Mouse (Mus musculus) midbrain, embryonic 15.5 days (tissue): ENCODE measurements around the gene Ccdc40. TPM values are rescaled to one million over a fixed set of nuclear protein-coding genes. Genes with fewer than 3 reads are reported as not detected.
"Not testable (repeated sequence)": the region's sequence is repeated elsewhere in the genome, so short reads cannot be mapped to it uniquely, and the experiment has no call there.

Source experiments
- ATAC-seq: fragments of 200-750 bp; cut with Nextera tagmentation; replicated peaks from 2 replicates; pipeline ENCODE4 v1.8.0; 2017; ENCODE audit warnings: moderate TSS enrichment
- H3K27ac ChIP-seq: fragments of 300-500 bp; sonication (generic); 2 replicates; pipeline ENCODE4 v1.5.1; 2015; ENCODE audit warnings: mild to moderate bottlenecking, inconsistent platforms
- H3K27me3 ChIP-seq: fragments of 300-500 bp; sonication (generic); replicated peaks from 2 replicates; pipeline ENCODE4 v1.6.1; 2015; ENCODE audit warnings: inconsistent platforms
- H3K36me3 ChIP-seq: fragments of 300-500 bp; sonication (generic); replicated peaks from 2 replicates; pipeline ENCODE4 v1.6.1; 2015; ENCODE audit warnings: inconsistent platforms
- H3K4me1 ChIP-seq: fragments of 300-500 bp; sonication (generic); 2 replicates; pipeline ENCODE4 v1.6.1; 2015; ENCODE audit warnings: inconsistent platforms
- H3K4me2 ChIP-seq: fragments of 300-500 bp; sonication (generic); 2 replicates; pipeline ENCODE4 v1.6.1; 2015; ENCODE audit warnings: inconsistent platforms, mild to moderate bottlenecking, moderate library complexity
- H3K4me3 ChIP-seq: fragments of 300-500 bp; sonication (generic); 2 replicates; pipeline ENCODE4 v1.5.1; 2015; ENCODE audit warnings: mild to moderate bottlenecking, inconsistent platforms
- H3K9ac ChIP-seq: fragments of 300-500 bp; sonication (generic); 2 replicates; pipeline ENCODE4 v1.6.1; 2015; ENCODE audit warnings: mild to moderate bottlenecking, inconsistent platforms
- H3K9me3 ChIP-seq: fragments of 300-500 bp; sonication (generic); 2 replicates; pipeline ENCODE4 v1.6.1; 2016; ENCODE audit warnings: inconsistent platforms
- WGBS: fragments of 180-500 bp; shearing (Covaris S2); methylation state at CpG from one replicate; pipeline ENCODE4 v1.1.7; 2015; ENCODE audit warnings: mixed read lengths; 5-methylcytosine and 5-hydroxymethylcytosine counted together
- polyA plus RNA-seq: library from polyadenylated mRNA; unstranded; fragments of >200 nt; fragmentation: Nextera tagmentation; extraction: Ambion mirVana; gene quantifications from 2 replicates; pipeline ENCODE4 v1.2.1, GENCODE M21; 2015

Ccdc40 gene
- polyA plus RNA-seq, 1 experiment from 2014 or later: 21.5 TPM

DNA sequence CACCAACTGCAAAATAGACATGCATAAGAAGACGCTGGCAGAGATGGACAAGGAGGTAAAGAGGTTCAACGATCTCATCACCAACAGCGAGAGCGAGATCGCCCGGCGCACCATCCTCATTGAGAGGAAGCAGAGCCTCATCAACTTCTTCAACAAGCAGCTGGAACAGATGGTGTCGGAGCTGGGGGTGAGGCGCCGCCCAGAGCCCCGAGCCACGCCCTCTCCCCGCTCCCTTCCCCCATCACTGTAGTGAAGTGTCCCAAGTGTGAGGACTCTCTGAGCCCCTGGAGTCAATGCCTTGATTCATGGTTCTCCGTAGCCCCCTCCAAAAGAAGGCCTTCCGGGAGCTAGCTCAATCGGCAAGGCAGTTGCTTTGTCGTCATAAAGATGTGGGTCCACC lies 22.6 kb downstream of the Ccdc40 start:
- Histone ChIP-seq H3K9ac (no peak overlapping the region), H3K4me2 (no peak overlapping the region), H3K27ac (no peak overlapping the region), H3K9me3 (no peaks in the 10 kb centered on the region), H3K4me1 (peaks cover 20% of the 10 kb centered on the region), H3K27me3 (no peaks in the 10 kb centered on the region), H3K36me3 (no peaks in the 10 kb centered on the region), H3K4me3 (no peak overlapping the region)
- 74% methylated on average over 17 of the region's 17 CpGs for WGBS
- no peak for ATAC-seq

GRCm38 (mm10) chr11:119252854-119253541 lies 24.6 kb downstream of the Ccdc40 start:
- peak overlapping the region; percentile 56 for H3K27ac ChIP-seq
- 8% methylated on average over 22 of the region's 22 CpGs for WGBS
- no peaks in the 10 kb centered on the region for H3K9me3 ChIP-seq
- H3K36me3 ChIP-seq: no peaks in the 10 kb centered on the region
- peak; percentile 82 for ATAC-seq
- peak overlapping the region; percentile 28 for H3K4me3 ChIP-seq
- H3K4me1 ChIP-seq: peaks cover 20% of the 10 kb centered on the region
- no peaks in the 10 kb centered on the region for H3K27me3 ChIP-seq
- 0 out of 2 replicates have a peak overlapping the region, but pooled peaks have one; percentile 21 for H3K9ac ChIP-seq
- H3K4me2 ChIP-seq: peak overlapping the region; percentile 48

GRCm38 (mm10) chr11:119256557-119256956 lies 28.2 kb downstream of the Ccdc40 start:
- not testable (repeated sequence) for H3K4me2 ChIP-seq, H3K4me3 ChIP-seq, H3K27me3 ChIP-seq, H3K9ac ChIP-seq, H3K9me3 ChIP-seq, H3K27ac ChIP-seq, H3K36me3 ChIP-seq, ATAC-seq
- 88% methylated on average over 5 of the region's 5 CpGs for WGBS
- H3K4me1 ChIP-seq: peaks cover 20% of the 10 kb centered on the region

- no peaks in the 10 kb centered on the region for H3K9me3 ChIP-seq
- peak overlapping the region; percentile 26 for H3K4me3 ChIP-seq
- 64% methylated on average over 9 of the region's 9 CpGs for WGBS
- no peaks in the 10 kb centered on the region for H3K36me3 ChIP-seq
- H3K4me2 ChIP-seq: peak overlapping the region; percentile 42
- H3K4me1 ChIP-seq: peaks cover 4% of the 10 kb centered on the region
- peak overlapping the region; percentile 71 for H3K27ac ChIP-seq
- H3K9ac ChIP-seq: no peak overlapping the region
- no peak; the same call in 1 of the 2 replicates for ATAC-seq
- no peaks in the 10 kb centered on the region for H3K27me3 ChIP-seq
Measured at GRCm38 (mm10) chr11:119258216-119258571, 29.8 kb downstream of the Ccdc40 start.

- peak overlapping the region; percentile 71 for H3K27ac ChIP-seq
Measured at GRCm38 (mm10) chr11:119258572-119259322, 30.4 kb downstream of the Ccdc40 start.

GRCm38 (mm10) chr11:119259977-119260376 lies 31.6 kb downstream of the Ccdc40 start:
- Histone ChIP-seq H3K4me2 (no peak overlapping the region), H3K27me3 (no peaks in the 10 kb centered on the region), H3K4me1 (no peaks in the 10 kb centered on the region), H3K9me3 (no peaks in the 10 kb centered on the region), H3K36me3 (0 out of 2 replicates have a peak, but pooled peaks cover 3% of the 10 kb centered on the region), H3K27ac (no peak overlapping the region), H3K4me3 (no peak overlapping the region), H3K9ac (no peak overlapping the region)
- 88% methylated on average over 8 of the region's 8 CpGs for WGBS
- no peak for ATAC-seq

More at GRCm38 (mm10) chr11:119258572-119259322, 30.4 kb downstream of the Ccdc40 start:
- Histone ChIP-seq H3K4me2 (peak overlapping the region; percentile 42), H3K36me3 (no peaks in the 10 kb centered on the region), H3K4me1 (no peaks in the 10 kb centered on the region), H3K9ac (no peak overlapping the region), H3K27me3 (no peaks in the 10 kb centered on the region), H3K4me3 (peak overlapping the region; percentile 26), H3K9me3 (no peaks in the 10 kb centered on the region)
- peak; percentile 62 for ATAC-seq
- WGBS: 66% methylated on average over 23 of the region's 23 CpGs

DNA sequence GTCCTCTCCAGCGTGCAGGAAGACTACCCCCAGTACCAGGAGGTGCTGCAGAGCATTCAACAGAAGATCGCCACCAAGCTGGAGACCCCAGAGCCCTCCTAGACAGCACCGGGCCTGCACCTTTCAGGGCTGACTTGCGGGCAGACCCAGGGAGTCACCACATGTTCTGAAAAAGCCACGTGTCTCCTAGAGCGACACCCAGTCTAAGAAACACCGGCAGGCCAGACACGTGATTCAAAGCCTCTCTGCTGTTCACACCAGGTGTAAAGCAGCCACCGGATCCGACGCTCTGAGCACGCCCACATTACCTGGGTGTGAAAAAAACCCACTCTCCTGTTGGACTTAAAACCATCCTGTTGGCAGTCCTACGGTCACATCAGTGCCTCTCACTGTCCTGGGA lies 36.0 kb downstream of the Ccdc40 start:
- Histone ChIP-seq H3K9ac (no peak overlapping the region), H3K4me1 (peaks cover 18% of the 10 kb centered on the region), H3K27me3 (no peaks in the 10 kb centered on the region), H3K36me3 (0 out of 2 replicates have a peak, but pooled peaks cover 3% of the 10 kb centered on the region), H3K27ac (no peak overlapping the region), H3K4me3 (no peak overlapping the region), H3K4me2 (no peak overlapping the region), H3K9me3 (no peaks in the 10 kb centered on the region)
- no peak for ATAC-seq
- 91% methylated on average over 13 of the region's 13 CpGs for WGBS

DNA sequence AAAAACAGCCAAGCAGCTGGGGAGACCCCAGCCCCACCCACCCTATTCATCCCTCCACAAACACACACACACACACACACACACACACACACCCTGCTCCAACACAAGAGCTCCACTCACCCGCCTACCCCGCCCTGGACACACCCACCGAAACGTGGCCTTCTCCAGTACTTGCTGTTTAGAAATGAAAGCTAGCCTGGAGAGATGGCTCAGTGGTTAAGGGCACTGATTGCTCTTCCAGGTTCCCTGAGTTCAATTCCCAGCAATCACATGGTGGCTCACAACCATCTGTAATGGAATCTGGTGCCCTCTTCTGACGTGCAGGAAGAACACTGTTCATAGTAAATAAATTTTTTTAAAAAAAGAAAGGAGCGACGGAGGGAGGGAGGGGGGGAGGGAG lies 37.4 kb downstream of the Ccdc40 start:
- ATAC-seq: no peak
- Histone ChIP-seq H3K9ac (no peak overlapping the region), H3K36me3 (0 out of 2 replicates have a peak, but pooled peaks cover 4% of the 10 kb centered on the region), H3K27ac (no peak overlapping the region), H3K27me3 (no peaks in the 10 kb centered on the region), H3K4me3 (no peak overlapping the region), H3K4me1 (peaks cover 31% of the 10 kb centered on the region), H3K9me3 (no peaks in the 10 kb centered on the region), H3K4me2 (no peak overlapping the region)
- WGBS: 77% methylated on average over 7 of the region's 7 CpGs

- ATAC-seq: peak; percentile 67
- peak overlapping the region; percentile 26; the same call in 1 of the 2 replicates for H3K27ac ChIP-seq
- H3K4me1 ChIP-seq: peaks cover 32% of the 10 kb centered on the region
- 34% methylated on average over 6 of the region's 6 CpGs for WGBS
- H3K9me3 ChIP-seq: no peaks in the 10 kb centered on the region
- no peak overlapping the region for H3K9ac ChIP-seq
- H3K36me3 ChIP-seq: peaks cover 6% of the 10 kb centered on the region; the same call in 1 of the 2 replicates
- H3K4me3 ChIP-seq: no peak overlapping the region; the same call in 1 of the 2 replicates
- H3K27me3 ChIP-seq: no peaks in the 10 kb centered on the region
- H3K4me2 ChIP-seq: peak overlapping the region; percentile 65
Measured at GRCm38 (mm10) chr11:119267241-119267674, 38.9 kb downstream of the Ccdc40 start.

DNA sequence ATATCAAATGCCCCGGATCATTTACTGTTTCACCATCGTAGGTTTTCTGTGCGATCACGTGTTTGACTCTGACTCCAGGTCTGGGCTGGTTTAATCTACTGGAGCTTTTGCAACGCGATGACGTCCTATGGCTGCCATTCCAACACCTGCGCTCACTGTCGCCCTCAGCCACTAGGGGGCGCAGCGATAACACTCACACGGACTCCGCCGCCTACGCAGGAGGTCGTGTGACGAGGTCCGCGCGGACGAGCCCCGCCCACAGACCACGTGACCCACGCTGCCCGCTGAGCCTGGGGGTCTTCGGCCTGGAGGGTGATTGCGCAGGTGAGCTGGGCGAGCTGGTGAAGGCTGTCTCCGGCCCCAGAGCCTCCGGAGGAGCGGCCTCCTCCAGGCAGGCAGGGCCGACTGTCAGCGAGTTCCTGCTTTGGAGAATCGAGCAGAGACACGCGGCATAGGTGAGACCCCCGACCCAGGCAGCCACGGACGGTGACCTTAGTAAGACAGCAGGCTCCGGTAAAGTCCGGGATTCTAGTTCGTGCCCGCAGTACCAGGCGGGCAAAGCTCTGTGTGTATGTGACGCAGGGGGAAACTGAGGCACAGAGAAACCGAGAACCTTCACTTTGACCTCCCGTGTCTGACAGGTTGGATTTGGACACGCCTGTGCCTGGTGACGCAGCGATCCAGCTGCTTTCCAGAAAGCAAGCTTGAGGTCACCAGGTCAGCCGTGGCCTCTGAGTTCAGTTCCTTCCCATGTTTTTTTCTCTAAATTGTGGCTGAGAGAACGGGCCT lies 39.6 kb downstream of the Ccdc40 start, which contains the start of gene Gaa:
Gene Gaa (plus strand): TSS at position 120 of the 789 bp plus-strand sequence.
- Histone ChIP-seq H3K4me3 (peak within 1 kb of the TSS; percentile 55), H3K9ac (peak within 1 kb of the TSS; percentile 59), H3K27me3 (no peaks in the 10 kb centered on the region), H3K4me1 (peaks cover 32% of the 10 kb centered on the region), H3K36me3 (peaks cover 6% of the 10 kb centered on the region; the same call in 1 of the 2 replicates), H3K9me3 (no peaks in the 10 kb centered on the region), H3K27ac (peak within 1 kb of the TSS; percentile 42), H3K4me2 (peak within 1 kb of the TSS; percentile 65)
- 6% methylated on average over 52 of the region's 52 CpGs for WGBS
- peak; percentile 86 for ATAC-seq

DNA sequence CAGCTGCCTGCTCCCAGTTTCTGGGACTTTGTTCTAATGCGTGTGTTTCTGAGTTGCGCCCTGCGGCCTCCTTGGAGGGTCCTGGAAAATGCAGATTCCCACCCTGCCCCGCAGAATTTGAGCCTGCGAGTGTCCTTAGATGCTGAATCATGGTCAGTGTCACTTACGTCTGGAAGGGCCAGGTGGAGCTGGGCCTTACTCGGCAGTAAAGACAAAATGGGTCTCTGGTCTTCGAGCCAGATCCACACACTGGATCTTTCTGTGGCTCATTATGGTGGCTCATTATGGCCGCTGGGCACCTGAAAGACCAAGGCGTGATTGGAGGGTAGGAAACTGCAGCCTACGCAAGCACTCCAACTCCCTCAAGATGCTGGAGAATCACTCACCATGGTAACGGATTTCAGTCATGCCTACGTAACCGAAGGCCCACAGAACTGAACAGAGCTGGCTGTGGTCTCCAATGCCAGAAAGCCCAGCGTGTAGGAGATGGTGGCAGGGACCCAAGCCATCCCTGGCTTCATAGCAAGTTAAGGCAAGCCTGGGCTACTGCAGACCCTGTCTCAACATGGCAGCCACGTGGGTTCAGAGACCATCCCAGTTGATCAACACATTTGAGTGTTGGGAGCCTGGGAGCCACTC lies 40.3 kb downstream of the Ccdc40 start:
- H3K36me3 ChIP-seq: peaks cover 6% of the 10 kb centered on the region; the same call in 1 of the 2 replicates
- WGBS: 66% methylated on average over 16 of the region's 16 CpGs
- no peak for ATAC-seq

More for the DNA sequence above, 40.3 kb downstream of the Ccdc40 start:
- Histone ChIP-seq H3K4me2 (peak overlapping the region; percentile 65), H3K27ac (no peak overlapping the region), H3K9me3 (no peaks in the 10 kb centered on the region), H3K4me3 (peak overlapping the region; percentile 55), H3K4me1 (peaks cover 32% of the 10 kb centered on the region), H3K27me3 (no peaks in the 10 kb centered on the region), H3K9ac (peak overlapping the region; percentile 59)
